12 mouse cellular contexts compared by ENCODE assay signal in the genomic region with DNA sequence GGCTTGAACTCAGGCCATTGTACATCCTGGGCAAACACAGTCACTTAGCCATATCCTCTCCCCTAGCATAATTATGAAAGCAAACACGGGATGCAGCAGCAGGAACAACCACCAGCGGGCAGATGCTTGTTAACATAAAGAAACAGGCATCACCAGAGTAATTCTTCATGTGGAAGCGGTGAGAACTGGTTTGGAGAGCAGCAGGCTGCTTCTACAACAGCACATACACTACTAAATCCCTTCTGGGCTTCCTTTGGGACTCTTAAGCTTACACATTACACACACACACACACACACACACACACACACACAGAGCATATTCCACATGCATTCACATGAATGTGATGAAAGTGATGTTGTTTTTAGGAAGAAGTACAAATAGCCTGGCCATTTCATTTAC.
DNase-seq lines count a peak whose midpoint lies in the region; ATAC-seq and TF ChIP-seq lines count a peak whose summit lies in the region.
"Had no signal": no experiment of that assay in that cellular context is flagged by ENCODE, and none has a peak within 500 bp of the region (broad histone marks: within the 10 kb centered on the region; RNA-seq: fewer than 3 reads in every experiment).

No protein-coding gene starts in this region.

- ATAC-seq in midbrain, embryonic 11.5 days (ENCODE audit: low FRiP score) = no peak
- ATAC-seq in forebrain, postnatal 0 days = peak; percentile 70
- ATAC-seq in limb, embryonic 13.5 days (ENCODE audit: low FRiP score, low read depth) = peak; percentile 58; the same call in 1 of the 2 replicates
- ATAC-seq: intestine, postnatal 0 days had no signal

- no peaks in the 10 kb centered on the region for H3K9me3 ChIP-seq in midbrain, embryonic 10.5 days (replicated peaks)
- no peaks in the 10 kb centered on the region for H3K9me3 ChIP-seq in midbrain, embryonic 11.5 days (ENCODE audit: control insufficient read depth, low read length)
- no peaks in the 10 kb centered on the region for H3K9me3 ChIP-seq in forebrain, postnatal 0 days (ENCODE audit: low read length)
- no peaks in the 10 kb centered on the region for H3K9me3 ChIP-seq in limb, embryonic 13.5 days
- H3K9me3 ChIP-seq: heart, embryonic 15.5 days; liver, embryonic 13.5 days had no signal

- WGBS in midbrain, embryonic 10.5 days = 72% methylated on average over 3 of the region's 3 CpGs
- WGBS in midbrain, embryonic 11.5 days = 58% methylated on average over 3 of the region's 3 CpGs
- WGBS in forebrain, postnatal 0 days = 19% methylated on average over 3 of the region's 3 CpGs
- 26% methylated on average over 3 of the region's 3 CpGs for WGBS in limb, embryonic 13.5 days

- no peaks in the 10 kb centered on the region for H3K36me3 ChIP-seq in midbrain, embryonic 10.5 days
- H3K36me3 ChIP-seq in midbrain, embryonic 11.5 days (ENCODE audit: control insufficient read depth, insufficient read depth, low read length) = no peaks in the 10 kb centered on the region
- no peaks in the 10 kb centered on the region for H3K36me3 ChIP-seq in forebrain, postnatal 0 days (ENCODE audit: insufficient read depth)
- H3K36me3 ChIP-seq in limb, embryonic 13.5 days = no peaks in the 10 kb centered on the region
- H3K36me3 ChIP-seq: heart, embryonic 15.5 days; liver, embryonic 13.5 days had no signal

- no peak; the same call in 1 of the 2 replicates for TF ChIP-seq CTCF in forebrain, postnatal 0 days (IDR thresholded peaks at IDR 0.05; ENCODE audit: low read depth)

- no peak overlapping the region for H3K9ac ChIP-seq in midbrain, embryonic 11.5 days (ENCODE audit: low read length)
- H3K9ac ChIP-seq in forebrain, postnatal 0 days = no peak overlapping the region
- H3K9ac ChIP-seq in limb, embryonic 13.5 days = no peak overlapping the region
- H3K9ac ChIP-seq: heart, embryonic 15.5 days; liver, embryonic 13.5 days had no signal

- H3K27ac ChIP-seq in midbrain, embryonic 10.5 days (replicated peaks) = 0 out of 2 replicates have a peak overlapping the region, but pooled peaks have one; percentile 24
- no peak overlapping the region for H3K27ac ChIP-seq in midbrain, embryonic 11.5 days (ENCODE audit: low read depth, low read length)
- H3K27ac ChIP-seq in forebrain, postnatal 0 days (ENCODE audit: low read depth, low read length) = no peak overlapping the region
- H3K27ac ChIP-seq in limb, embryonic 13.5 days = peak overlapping the region; percentile 85
- H3K27ac ChIP-seq: liver, embryonic 13.5 days had no signal

- peaks cover 13% of the 10 kb centered on the region for H3K4me1 ChIP-seq in midbrain, embryonic 10.5 days
- peaks cover 5% of the 10 kb centered on the region; the same call in 1 of the 2 replicates for H3K4me1 ChIP-seq in midbrain, embryonic 11.5 days (ENCODE audit: control insufficient read depth, insufficient read depth, low read length)
- no peaks in the 10 kb centered on the region for H3K4me1 ChIP-seq in forebrain, postnatal 0 days (ENCODE audit: insufficient read depth)
- H3K4me1 ChIP-seq in limb, embryonic 13.5 days = peaks cover 89% of the 10 kb centered on the region
- H3K4me1 ChIP-seq: liver, embryonic 13.5 days had no signal

- no peaks in the 10 kb centered on the region for H3K27me3 ChIP-seq in midbrain, embryonic 10.5 days (ENCODE audit: low read depth, poor library complexity, severe bottlenecking)
- H3K27me3 ChIP-seq in midbrain, embryonic 11.5 days (ENCODE audit: control insufficient read depth, insufficient read depth, low read length) = no peaks in the 10 kb centered on the region
- H3K27me3 ChIP-seq in forebrain, postnatal 0 days (ENCODE audit: insufficient read depth, low read length) = peaks cover 7% of the 10 kb centered on the region
- H3K27me3 ChIP-seq in limb, embryonic 13.5 days = 0 out of 2 replicates have a peak, but pooled peaks cover 4% of the 10 kb centered on the region
- H3K27me3 ChIP-seq: heart, embryonic 15.5 days; liver, embryonic 13.5 days had no signal

- no peak overlapping the region for H3K4me3 ChIP-seq in midbrain, embryonic 10.5 days
- no peak overlapping the region for H3K4me3 ChIP-seq in midbrain, embryonic 11.5 days (ENCODE audit: low read depth, low read length)
- H3K4me3 ChIP-seq in forebrain, postnatal 0 days (ENCODE audit: low read depth, low read length) = no peak overlapping the region
- no peak overlapping the region for H3K4me3 ChIP-seq in limb, embryonic 13.5 days
- H3K4me3 ChIP-seq: liver, embryonic 13.5 days had no signal

- no peak overlapping the region for H3K4me2 ChIP-seq in midbrain, embryonic 11.5 days
- H3K4me2 ChIP-seq in forebrain, postnatal 0 days (ENCODE audit: low read depth) = no peak overlapping the region
- peak overlapping the region; percentile 35; the same call in 1 of the 2 replicates for H3K4me2 ChIP-seq in limb, embryonic 13.5 days (replicated peaks)
- H3K4me2 ChIP-seq: liver, embryonic 13.5 days had no signal

- no peak for DNase-seq in midbrain, embryonic 10.5 days (ENCODE audit: low spot score)
- DNase-seq in midbrain, embryonic 11.5 days (ENCODE audit: low spot score, missing footprints) = no peak
- DNase-seq in forebrain, postnatal 0 days = no peak
- peak; percentile 17 for DNase-seq in yolk sac, embryonic 10.5 days (ENCODE audit: low spot score)
- no peak for DNase-seq in gastrocnemius, postnatal 4 days (ENCODE audit: low spot score in 2 of 2)
- no peak for DNase-seq in lung, postnatal 14 days
- no peak for DNase-seq in left cerebral cortex, adult 9 months (ENCODE audit: low spot score in 2 of 2)
- DNase-seq: gastrocnemius, postnatal 10 days; liver, embryonic 13.5 days had no signal

Comparison
In these comparisons a context has a peak if more than half of its experiments do, and no peak if none do; other contexts are left out.
1. H3K27ac ChIP-seq: peak in midbrain, embryonic 10.5 days (single experiment) and limb, embryonic 13.5 days (single experiment); none in midbrain, embryonic 11.5 days (single experiment) and forebrain, postnatal 0 days (single experiment).